Mouse (Mus musculus) duodenum, adult 2 months (tissue): Measurements from ENCODE around the gene Kctd13. TPM values are rescaled to one million over a fixed set of nuclear protein-coding genes. Genes with fewer than 3 reads are reported as not detected.

ENCODE experiments used
- polyA plus RNA-seq: library from polyadenylated mRNA; depleted of rRNA; stranded (reverse); fragments of >200 nt; gene quantifications from 2 replicates; pipeline ENCODE4 v1.2.3, GENCODE M21; 2012; ENCODE audit warnings: low replicate concordance; rRNA removed

Kctd13 gene
- 13.9 and 20.5 TPM in 2 replicates for polyA plus RNA-seq

GRCm38 (mm10) chr7:126928384-126929037, at the start of gene Kctd13:
Gene Kctd13 (plus strand): TSS chr7:126928879.

DNA sequence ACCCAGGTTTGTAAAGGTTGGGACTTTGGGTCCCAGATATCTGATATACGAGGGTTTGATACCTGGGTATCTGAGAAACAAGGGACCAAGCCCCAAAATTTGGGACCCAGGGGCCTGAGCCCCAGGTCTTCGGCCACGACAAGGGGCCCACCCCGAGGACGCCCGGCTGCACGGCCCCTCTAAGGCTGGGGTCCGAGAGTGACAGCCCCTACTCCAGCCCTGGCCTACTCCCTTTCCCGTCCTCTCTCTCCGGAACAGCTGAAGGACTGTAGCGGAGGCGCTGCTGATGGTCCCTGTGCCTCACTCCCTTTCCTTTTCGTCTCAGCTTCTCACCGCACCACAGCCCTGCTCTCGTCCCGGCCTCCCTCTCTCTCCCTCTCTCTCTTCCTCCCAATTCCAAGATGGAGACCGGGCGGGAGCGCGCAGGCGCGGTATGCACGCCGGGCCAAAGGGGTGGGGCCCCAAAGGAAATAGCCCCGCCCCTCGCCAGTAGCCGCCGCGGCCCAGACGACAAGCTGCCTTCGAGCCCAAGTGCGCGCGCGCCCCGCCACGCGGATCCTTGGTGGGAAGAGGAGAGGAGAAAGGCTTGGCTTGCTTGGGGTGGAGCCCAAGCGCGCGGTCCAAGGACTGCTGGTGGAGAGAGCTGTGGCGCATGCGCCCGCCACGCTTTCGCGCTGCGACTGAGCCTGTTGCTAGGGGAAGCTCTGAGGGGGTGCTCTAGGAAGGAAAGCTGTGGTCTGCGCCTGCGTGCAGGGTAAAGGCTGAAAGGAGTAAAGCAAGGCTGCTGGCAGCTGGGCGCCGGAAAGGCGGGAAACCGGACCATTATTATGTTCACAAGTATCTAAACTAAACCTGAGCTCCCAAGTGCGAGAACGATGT, 44.2 kb upstream of the Kctd13 start, which contains the start of gene Taok2:
TSS of gene Taok2 (minus strand) at position 418 of the 879 bp plus-strand sequence.

DNA sequence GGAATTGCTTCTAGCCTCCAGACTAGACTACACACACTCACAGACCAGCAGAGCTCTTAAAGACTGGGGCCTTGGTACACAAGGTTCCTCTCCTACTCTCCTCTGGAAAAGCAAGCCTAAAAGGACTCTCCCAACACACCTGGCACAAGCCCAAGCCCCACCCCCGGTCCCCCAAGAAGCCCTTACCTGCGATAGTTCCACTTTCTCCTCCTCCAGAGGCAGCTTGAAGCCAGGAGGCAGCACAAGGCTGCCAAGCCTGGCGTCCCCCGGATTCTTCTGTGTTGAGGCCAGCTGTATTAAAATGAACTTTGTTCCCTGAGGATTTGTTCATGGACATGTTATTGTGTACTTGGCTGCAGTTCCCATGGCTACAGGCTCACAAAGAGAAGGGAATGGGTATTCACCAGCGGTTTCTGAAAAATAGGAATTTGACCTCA, 6.0 kb upstream of the Kctd13 start, which contains the start of gene Tmem219:
TSS of gene Tmem219 (minus strand) at position 294 of the 437 bp plus-strand sequence.

DNA sequence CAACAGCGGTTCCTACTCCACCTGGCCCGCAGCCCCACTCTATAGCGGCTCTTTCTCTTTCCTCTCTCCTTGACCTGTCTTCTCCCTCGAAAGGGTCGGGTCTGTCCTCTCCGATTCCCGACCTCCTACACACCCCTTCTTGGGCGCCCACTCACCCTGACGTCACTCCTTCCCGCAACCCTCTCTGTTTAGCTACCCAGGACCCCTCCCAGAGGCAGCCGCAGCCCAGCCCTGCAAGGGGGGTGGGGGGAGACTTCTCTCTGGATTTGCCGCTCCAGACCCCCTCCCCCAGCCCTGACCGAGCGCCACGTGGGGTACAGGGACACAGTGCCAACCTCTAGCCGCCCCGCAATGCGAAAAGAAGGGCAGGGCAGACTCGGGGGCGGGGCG, 20.7 kb downstream of the Kctd13 start, which contains the start of gene Asphd1:
TSS of gene Asphd1 (minus strand) at position 180 of the 390 bp plus-strand sequence.

GRCm38 (mm10) chr7:126949793-126950646, 21.3 kb downstream of the Kctd13 start, which contains the start of gene Sez6l2:
Gene Sez6l2 (plus strand): TSS chr7:126950563.

DNA sequence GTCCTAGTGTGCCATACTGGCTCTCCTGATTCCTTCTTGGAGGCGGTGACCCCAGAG, 47.0 kb downstream of the Kctd13 start, which contains the start of gene Cdipt:
TSS of gene Cdipt (plus strand) at position 22 of the 57 bp plus-strand sequence.

GRCm38 (mm10) chr7:126975950-126976866, 47.5 kb downstream of the Kctd13 start, which contains the start of gene Cdiptos:
Gene Cdiptos (minus strand): TSS chr7:126976098.

Other genes starting within 250 kb of the Kctd13 start
- 33.6 and 37.5 TPM in 2 replicates for gene Bola2, start 233.5 kb upstream of the Kctd13 start, polyA plus RNA-seq
- 13.1 and 17.4 TPM in 2 replicates for gene Slx1b, start 233.1 kb upstream of the Kctd13 start, polyA plus RNA-seq
- 60.7 and 132 TPM in 2 replicates for gene Coro1a, start 221.1 kb upstream of the Kctd13 start, polyA plus RNA-seq
- gene Mapk3, start 169.3 kb upstream of the Kctd13 start, polyA plus RNA-seq: 406 and 574 TPM in 2 replicates
- gene Gdpd3, start 162.5 kb upstream of the Kctd13 start, polyA plus RNA-seq: 8.1 and 8.2 TPM in 2 replicates
- 262 and 424 TPM in 2 replicates for gene Ypel3, start 151.9 kb upstream of the Kctd13 start, polyA plus RNA-seq
- gene Tbx6, start 147.4 kb upstream of the Kctd13 start, polyA plus RNA-seq: 2.1 and 3.5 TPM in 2 replicates
- 89.9 and 160 TPM in 2 replicates for gene Ppp4c, start 136.4 kb upstream of the Kctd13 start, polyA plus RNA-seq
- gene Fam57b, start 131.2 kb upstream of the Kctd13 start, polyA plus RNA-seq: 5.2 TPM in 2 replicates
- not detected in 2 replicates for gene 4930451I11Rik, start 97.2 kb upstream of the Kctd13 start, polyA plus RNA-seq
- gene Doc2a, start 81.5 kb upstream of the Kctd13 start, polyA plus RNA-seq: 0.76 TPM in 1 of 2 replicates, not detected in the other
- gene Hirip3, start 66.9 kb upstream of the Kctd13 start, polyA plus RNA-seq: 2.7 and 5.0 TPM in 2 replicates
- gene Ino80e, start 66.5 kb upstream of the Kctd13 start, polyA plus RNA-seq: 44.3 and 46.4 TPM in 2 replicates
- gene Taok2, start 44.2 kb upstream of the Kctd13 start, polyA plus RNA-seq: 70.4 and 83.1 TPM in 2 replicates
- 203 and 206 TPM in 2 replicates for gene Tmem219, start 6.0 kb upstream of the Kctd13 start, polyA plus RNA-seq
- gene Asphd1, start 20.7 kb downstream of the Kctd13 start, polyA plus RNA-seq: 0.30 and 0.55 TPM in 2 replicates
- 1.6 and 2.2 TPM in 2 replicates for gene Sez6l2, start 21.7 kb downstream of the Kctd13 start, polyA plus RNA-seq
- gene Cdipt, start 47.0 kb downstream of the Kctd13 start, polyA plus RNA-seq: 215 and 466 TPM in 2 replicates
- gene Cdiptos, start 47.2 kb downstream of the Kctd13 start, polyA plus RNA-seq: 0.09 and 0.42 TPM in 2 replicates
- 193 and 250 TPM in 2 replicates for gene Mvp, start 85.7 kb downstream of the Kctd13 start, polyA plus RNA-seq
- gene Pagr1b, start 87.6 kb downstream of the Kctd13 start, polyA plus RNA-seq: 2.4 TPM in 1 of 2 replicates, not detected in the other
- gene Pagr1a, start 88.5 kb downstream of the Kctd13 start, polyA plus RNA-seq: 1.5 TPM in 1 of 2 replicates, not detected in the other
- 19.5 and 23.9 TPM in 2 replicates for gene Gm42742, start 92.2 kb downstream of the Kctd13 start, polyA plus RNA-seq
- 4.2 and 5.7 TPM in 2 replicates for gene Prrt2, start 92.3 kb downstream of the Kctd13 start, polyA plus RNA-seq
- 288 and 667 TPM in 2 replicates for gene Maz, start 98.2 kb downstream of the Kctd13 start, polyA plus RNA-seq
- 3.9 and 4.4 TPM in 2 replicates for gene Kif22, start 113.6 kb downstream of the Kctd13 start, polyA plus RNA-seq
- gene Zg16, start 158.4 kb downstream of the Kctd13 start, polyA plus RNA-seq: 1,613 and 5,119 TPM in 2 replicates
- gene AI467606, start 162.5 kb downstream of the Kctd13 start, polyA plus RNA-seq: 24.0 and 31.4 TPM in 2 replicates
- 0.43 and 0.95 TPM in 2 replicates for gene Qprt, start 193.3 kb downstream of the Kctd13 start, polyA plus RNA-seq
- gene Spn, start 208.9 kb downstream of the Kctd13 start, polyA plus RNA-seq: 2.0 and 2.7 TPM in 2 replicates